Mouse (Mus musculus) forebrain, embryonic 10.5 days (tissue): ENCODE data around the gene Gm12695. TPM values are rescaled to one million over a fixed set of nuclear protein-coding genes. Genes with fewer than 3 reads are reported as not detected.

Experiments used
- DNase-seq: peaks from one replicate; pipeline ENCODE4 v3.0.0-alpha.2; 2017; ENCODE audit warnings: low spot score; ENCODE audit errors: extremely low spot score
- H3K27ac ChIP-seq: fragments of 300-500 bp; sonication (generic); 2 replicates; pipeline ENCODE4 v1.5.1; 2016; ENCODE audit warnings: mild to moderate bottlenecking
- H3K27me3 ChIP-seq: fragments of 300-500 bp; sonication (generic); 2 replicates; pipeline ENCODE4 v1.6.1; 2016; ENCODE audit warnings: mild to moderate bottlenecking; ENCODE audit not compliant: poor library complexity, severe bottlenecking
- H3K36me3 ChIP-seq: fragments of 300-500 bp; sonication (generic); replicated peaks from 2 replicates; pipeline ENCODE4 v1.6.1; 2016; ENCODE audit warnings: mild to moderate bottlenecking, moderate library complexity
- H3K4me1 ChIP-seq: fragments of 300-500 bp; sonication (generic); 2 replicates; pipeline ENCODE4 v1.6.1; 2016
- H3K4me3 ChIP-seq: fragments of 300-500 bp; sonication (generic); 2 replicates; pipeline ENCODE4 v1.5.1; 2016; ENCODE audit warnings: mild to moderate bottlenecking, moderate library complexity
- H3K9me3 ChIP-seq: fragments of 300-500 bp; sonication (generic); 2 replicates; pipeline ENCODE4 v1.6.1; 2016; ENCODE audit warnings: mild to moderate bottlenecking, moderate library complexity
- WGBS: fragments of 180-500 bp; shearing (Covaris S2); methylation state at CpG from one replicate; pipeline ENCODE4 v1.1.7; 2016; 5-methylcytosine and 5-hydroxymethylcytosine counted together
- polyA plus RNA-seq: library from polyadenylated mRNA; unstranded; fragments of >200 nt; fragmentation: Nextera tagmentation; extraction: Ambion mirVana; gene quantifications from 2 replicates; pipeline ENCODE4 v1.2.1, GENCODE M21; 2016

Gene Gm12695
- polyA plus RNA-seq, 1 experiment from 2014 or later = not detected

DNA sequence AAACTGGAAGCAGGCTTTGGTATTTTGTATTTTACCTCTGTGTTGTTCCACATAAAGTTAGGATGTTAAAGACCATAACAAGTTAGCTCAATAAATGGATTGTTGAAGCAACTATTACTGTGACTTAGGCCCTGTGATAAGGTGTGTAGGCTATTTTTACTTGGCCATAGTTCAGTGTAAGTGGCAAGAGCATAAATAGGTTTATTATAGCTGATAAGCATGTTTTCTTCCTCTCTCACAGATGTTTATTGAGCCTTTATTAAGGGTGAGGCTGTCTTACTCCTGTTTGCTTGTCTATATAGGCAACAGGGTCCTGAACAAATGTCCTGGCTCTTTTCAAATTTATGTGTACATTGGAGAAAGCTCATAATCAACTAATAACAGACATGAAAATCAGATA, 104.0 kb downstream of the Gm12695 start:
- no peak overlapping the region for H3K4me3 ChIP-seq
- H3K9me3 ChIP-seq = no peaks in the 10 kb centered on the region
- H3K4me1 ChIP-seq = no peaks in the 10 kb centered on the region
- no peaks in the 10 kb centered on the region for H3K36me3 ChIP-seq
- no peak for DNase-seq
- no peak overlapping the region for H3K27ac ChIP-seq
- H3K27me3 ChIP-seq = no peaks in the 10 kb centered on the region

DNA sequence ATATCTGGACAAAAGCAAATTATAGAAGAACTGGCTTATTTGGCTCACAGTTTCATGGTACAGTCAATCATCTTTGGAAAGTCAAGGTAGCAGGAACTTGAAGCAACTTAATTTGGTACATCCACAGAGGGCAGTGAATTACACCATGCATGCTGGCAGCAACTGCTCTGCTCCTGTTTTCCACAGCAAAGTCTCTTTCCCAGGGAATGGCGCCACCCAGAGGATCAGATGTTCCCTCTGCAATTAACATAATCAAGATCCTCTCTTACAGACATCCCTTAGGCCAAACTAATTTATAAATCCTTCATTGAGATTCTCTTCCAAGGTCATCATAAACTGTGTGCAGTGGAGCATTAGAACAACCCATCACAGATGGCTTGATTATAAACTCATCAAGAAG, 104.8 kb downstream of the Gm12695 start:
- Histone ChIP-seq H3K27me3 (no peaks in the 10 kb centered on the region), H3K4me3 (no peak overlapping the region), H3K36me3 (no peaks in the 10 kb centered on the region), H3K9me3 (no peaks in the 10 kb centered on the region), H3K4me1 (no peaks in the 10 kb centered on the region), H3K27ac (no peak overlapping the region)
- DNase-seq = no peak
- WGBS = 14% methylated on average over 1 of the region's 1 CpGs

Other genes starting within 250 kb of the Gm12695 start
- 2.6 and 3.4 TPM in 2 replicates for gene Cyp2j6, start 231.5 kb downstream of the Gm12695 start, polyA plus RNA-seq
- gene Cyp2j9, start 193.6 kb downstream of the Gm12695 start, polyA plus RNA-seq = 0.68 and 1.2 TPM in 2 replicates
- gene Cyp2j5, start 121.0 kb downstream of the Gm12695 start, polyA plus RNA-seq = not detected in 2 replicates